Mouse (Mus musculus): ENCODE measurements at regions not wholly inside any gene's neighbourhood (a gene's known extent, or its start where the extent isn't known, plus 50 kb on each side); places are given as distances from the start of the nearest gene placed in this dataset.
"Not testable (repeated sequence)": the region's sequence is repeated elsewhere in the genome, so short reads cannot be mapped to it uniquely, and the experiment has no call there.

DNA sequence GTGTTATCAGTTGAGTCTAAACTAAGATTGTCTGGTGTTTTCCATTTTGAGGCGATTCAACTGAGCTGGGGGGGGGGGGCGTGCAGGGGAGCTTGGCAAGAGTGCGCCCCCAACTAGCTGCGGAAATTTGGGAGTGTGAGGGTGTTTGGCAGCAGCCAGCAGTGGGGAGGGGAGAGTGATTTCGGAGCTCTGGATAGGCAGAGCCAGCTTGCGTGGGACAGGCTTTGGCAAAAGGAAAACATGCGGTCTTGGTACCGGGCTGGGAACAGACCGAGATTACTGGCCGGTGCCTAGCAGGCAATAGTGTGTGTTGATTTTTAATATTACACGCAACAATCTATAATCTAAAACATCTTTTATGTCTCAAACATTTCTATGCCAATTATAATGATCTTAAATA, 199.4 kb upstream of the Cdk6 start:
- not testable (repeated sequence) for DNase-seq

DNA sequence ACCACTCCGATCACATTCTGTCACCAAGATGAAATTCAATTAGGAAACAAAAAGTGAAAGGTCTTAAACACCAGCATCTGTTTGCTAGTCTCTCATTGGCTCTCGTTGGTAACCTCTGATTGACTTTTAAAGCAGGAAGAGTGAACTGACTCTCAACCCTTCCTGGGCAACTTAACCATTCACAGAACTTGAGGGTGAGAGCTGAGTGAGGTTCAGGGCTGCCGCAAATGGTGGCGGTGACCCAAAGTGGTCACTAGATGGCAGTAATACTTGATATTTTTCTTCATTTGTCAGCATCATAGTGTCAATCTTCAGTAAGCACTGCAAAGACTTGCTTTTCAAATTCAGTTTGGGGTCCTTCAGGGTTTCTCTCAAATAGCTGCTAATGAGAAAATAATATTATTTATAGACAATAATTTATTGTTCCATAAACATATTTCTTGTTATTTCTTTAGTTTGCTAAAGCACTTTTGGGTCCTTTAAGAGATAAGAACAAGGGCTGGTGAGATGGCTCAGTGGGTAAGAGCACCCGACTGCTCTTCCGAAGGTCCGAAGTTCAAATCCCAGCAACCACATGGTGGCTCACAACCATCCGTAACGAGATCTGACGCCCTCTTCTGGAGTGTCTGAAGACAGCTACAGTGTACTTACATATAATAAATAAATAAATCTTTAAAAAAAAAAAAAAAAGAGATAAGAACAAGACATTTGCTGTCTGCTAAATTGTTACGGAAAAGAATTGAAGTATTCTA, 194.6 kb upstream of the Cdk6 start:
- peak; percentile 20 for DNase-seq

DNA sequence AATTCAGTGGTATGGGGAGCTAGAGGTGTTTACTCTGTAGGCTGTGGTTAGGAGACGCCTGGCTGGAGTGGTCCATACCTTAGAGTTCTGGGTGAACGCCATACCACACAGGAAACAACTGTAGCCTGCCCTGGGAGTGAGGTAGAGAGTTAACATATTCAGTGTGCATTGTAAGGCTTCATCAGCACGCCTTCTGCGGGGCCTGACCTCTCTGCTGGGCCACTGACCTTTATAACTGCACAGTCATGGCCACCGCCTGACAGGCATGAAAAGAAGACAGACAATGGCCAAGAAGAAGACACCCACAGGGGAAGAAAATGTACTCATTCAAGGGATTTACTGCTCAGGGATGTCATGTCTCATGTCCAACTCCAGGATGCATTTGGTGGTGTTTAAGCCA, 191.4 kb upstream of the Cdk6 start:
- DNase-seq: not testable (repeated sequence)

DNA sequence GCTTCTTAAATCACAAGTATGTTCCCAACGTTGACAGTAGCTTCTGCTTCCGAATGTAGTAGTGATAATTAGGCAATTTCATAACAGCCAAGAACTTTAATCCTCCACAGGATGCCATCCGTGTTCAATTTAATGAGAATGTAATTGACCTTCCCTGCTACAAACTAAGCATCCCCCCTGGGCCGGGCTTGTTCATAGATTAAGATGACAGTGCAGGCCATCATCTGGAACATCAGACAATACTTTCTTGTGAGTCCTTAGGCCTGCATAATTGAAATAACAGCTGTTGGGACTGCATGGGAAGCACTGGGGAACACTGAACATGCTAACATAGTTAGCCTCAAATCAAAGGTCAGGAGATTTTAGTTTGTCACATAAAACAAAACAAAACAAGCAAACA, 190.5 kb upstream of the Cdk6 start:
- not testable (repeated sequence) for DNase-seq

DNA sequence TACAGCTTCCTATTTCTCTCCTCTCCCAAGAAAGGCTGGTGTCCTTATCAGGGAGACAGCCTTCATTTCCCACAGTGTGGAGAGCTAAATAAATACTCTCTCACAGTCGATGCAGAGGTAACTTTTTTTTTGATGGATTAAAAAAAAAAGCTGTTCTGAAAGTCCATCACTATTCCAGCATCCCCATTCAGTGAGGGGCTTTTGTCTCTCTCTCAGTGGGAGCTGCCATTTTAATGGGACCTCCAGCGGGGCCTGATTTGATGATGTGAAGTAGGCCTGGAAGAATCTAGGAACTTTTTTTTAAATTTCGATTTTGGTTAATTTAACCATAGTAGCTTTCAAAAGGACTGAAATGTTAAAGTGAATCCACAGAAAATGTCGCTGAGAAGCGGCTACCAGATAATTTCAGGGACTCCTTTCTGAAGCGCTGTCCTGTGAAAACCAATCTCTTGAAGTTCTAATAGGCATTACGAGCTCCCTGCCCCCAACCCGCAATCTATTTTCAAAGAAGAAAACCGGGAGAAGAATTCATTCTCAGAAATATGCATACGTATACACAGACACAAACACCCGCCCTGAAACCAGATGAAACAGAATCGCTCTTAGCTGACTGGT, 189.6 kb upstream of the Cdk6 start:
- not testable (repeated sequence) for DNase-seq

DNA sequence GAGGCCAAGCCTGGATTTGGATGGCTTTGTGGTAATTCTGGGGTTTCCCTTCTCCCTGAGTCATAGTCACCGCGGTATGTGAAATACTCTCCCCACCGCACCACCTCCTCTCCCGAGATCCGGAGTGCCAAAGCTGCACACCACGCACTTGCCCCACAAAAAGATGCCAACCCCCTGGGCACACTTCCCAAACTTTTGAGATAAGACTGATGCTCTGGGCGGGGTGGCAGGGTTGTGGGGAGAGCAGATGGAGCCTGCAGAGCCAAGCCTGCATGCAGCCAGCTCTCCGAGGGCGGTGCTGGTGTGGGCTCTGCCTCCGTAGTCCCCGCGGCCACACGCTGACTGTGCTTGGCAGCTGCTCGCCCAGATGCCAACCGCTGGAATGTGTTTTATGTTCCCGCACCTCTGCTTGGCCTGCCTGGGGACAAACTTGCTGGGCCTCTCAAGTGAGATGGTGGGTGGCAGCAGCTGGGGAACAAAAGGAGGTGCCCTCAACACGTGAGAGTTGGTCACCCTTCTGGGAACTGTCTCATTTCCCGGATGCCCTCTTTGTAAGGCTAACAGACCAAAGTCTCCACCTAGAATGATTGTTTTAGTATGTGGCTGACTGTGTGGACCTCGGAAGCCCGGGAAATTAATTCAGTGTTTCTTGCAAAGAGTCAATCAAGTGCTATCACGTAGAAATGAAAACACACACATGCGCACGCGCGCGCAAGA, 189.0 kb upstream of the Cdk6 start:
- peak; percentile 37 for DNase-seq

DNA sequence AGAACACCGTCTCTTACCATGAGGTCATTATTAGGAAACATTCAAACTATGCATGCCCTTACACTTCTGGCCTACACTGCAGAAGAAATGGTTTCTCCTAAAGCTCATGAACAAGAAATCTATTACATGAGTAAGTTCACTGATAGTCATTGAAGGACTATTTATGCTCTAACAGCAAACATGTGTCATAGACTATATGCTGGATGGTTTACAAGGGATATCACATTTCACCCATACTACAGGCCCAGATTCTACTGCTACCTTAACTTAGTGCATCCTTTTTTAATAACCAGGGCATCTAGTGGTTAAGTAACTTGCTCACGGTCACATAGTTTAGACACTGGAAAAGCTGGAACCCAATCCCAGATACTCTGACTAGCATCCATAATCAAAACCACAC, 175.8 kb upstream of the Cdk6 start:
- DNase-seq: not testable (repeated sequence)

DNA sequence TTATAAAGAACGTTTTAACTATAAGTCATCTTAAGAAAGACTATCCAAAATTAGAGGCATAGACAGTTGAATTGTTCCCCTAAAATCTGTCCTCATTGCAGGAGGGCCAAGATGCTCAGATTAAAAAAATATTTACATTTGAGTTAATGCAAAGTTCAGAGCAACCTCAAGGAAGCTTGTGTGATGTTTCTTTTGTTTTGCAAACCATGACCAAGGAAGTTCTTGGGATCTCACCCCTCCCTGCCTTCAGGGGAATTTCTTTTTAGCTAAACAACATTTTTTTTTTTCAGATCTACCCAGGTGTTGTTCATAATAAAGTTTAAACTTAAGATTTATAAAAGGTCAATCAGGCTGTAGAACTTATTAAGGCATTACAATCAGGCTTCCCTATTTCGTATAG, 174.8 kb upstream of the Cdk6 start:
- not testable (repeated sequence) for DNase-seq

DNA sequence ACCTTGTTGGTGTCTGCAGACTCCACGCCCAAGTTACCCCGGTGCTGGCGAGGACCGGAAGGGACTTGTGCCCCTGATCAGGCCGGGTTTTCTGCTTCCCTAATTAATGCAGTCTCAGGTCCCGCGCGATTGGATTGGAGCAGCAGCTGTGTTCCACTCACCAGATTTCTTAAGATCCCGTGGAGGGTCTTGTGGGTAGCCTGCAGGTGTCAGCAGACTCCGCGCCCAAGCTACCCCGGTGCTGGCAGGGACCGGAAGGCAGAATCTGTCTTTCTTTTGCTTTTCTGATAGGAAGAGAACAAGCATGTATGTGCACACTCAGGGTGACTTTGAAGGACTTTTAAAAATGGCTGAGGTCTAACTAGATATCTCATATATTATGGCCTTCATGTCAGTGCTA, 147.7 kb upstream of the Cdk6 start:
- not testable (repeated sequence) for DNase-seq

DNA sequence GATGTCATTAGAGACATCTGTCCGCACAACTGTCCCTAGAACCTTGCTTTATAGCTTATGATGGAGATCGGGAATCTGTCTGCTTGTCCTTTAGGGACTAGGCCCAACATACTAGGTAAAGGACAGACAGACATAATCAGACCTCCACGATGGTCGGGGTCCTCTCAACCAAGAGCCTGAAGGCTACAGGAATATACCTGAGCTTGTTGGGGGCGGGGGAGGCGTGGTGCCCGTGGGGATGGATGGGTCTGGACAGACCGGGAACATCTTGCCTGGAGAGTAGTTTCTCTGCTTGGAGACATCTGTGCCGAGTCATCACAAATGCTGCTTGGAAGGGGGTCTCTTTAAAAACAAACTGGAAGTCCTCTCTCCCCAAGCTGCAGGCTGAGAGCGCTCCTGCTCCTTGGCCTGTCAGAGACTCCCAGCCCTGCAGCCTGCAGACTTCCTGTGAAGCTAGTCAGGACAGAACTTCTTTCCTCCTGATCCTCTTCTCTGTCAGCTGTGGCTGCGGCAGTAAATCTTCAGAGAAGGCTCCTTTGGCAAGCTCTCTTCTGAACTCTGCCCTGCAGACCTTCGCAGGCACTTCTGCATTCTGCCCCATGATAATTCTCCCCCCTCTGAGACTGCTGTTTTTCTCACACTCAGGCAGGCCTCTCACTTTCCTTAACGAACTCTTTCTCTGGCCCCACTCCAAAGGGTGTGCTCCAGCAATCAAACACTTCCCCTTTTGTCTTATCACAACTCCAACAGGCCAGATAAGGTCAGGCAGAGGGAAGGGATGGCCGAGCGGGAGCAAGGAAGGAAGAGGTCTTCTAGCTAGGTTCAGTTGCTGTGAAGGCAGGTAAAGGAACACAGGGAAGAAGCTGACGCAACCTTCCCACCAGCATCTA, 143.1 kb upstream of the Cdk6 start:
- DNase-seq: peak; percentile 16

DNA sequence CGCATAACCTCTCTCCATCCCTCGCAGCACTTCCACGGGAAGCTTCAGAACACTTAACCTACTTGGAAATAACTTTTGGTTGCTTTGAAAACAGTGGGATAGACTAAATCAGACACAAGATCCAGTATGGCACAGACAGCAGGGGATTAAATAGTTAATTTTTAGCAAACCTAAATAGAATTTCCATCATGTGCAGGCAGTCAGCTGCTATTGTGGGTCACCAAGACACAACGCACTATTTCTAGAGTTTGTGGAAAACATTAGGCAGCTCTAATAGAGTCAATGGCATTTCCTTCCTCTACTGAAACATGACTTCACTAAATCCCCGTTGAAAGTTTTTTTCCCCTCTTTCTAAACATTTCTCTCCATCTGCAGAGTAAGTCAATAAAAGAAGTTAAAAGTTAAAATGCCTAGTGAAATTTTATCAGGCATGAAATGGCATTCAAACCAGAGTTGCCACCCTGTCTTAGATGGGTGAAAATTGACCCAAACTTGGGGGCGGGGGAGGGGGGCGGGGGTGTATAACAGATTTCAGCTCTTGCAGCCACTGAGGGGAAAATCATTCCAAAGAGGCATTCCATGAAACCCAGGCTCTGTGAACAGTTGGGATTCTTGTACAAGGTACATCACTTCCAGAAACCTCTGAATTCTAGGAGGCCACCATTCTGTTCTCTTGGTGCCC, 142.3 kb upstream of the Cdk6 start:
- DNase-seq: not testable (repeated sequence)

DNA sequence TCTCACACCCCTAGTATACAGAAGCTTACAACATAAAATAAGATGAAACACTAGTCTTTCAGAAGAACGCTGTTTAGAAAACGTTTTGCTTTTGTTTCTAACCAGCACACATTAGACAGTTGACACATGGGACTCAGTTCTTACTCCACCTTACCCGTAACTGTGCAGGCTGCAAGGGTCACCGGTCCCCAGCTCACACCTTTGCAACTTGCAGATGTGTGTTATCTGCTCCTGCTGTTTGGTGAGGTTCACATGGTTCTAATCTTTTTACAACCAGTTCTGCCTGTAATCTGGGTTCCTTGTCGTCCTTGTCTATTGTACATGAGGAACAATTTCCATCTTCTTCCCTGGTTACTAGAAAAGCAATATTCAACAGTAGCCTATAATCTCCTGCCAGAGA, 135.1 kb upstream of the Cdk6 start:
- not testable (repeated sequence) for DNase-seq

DNA sequence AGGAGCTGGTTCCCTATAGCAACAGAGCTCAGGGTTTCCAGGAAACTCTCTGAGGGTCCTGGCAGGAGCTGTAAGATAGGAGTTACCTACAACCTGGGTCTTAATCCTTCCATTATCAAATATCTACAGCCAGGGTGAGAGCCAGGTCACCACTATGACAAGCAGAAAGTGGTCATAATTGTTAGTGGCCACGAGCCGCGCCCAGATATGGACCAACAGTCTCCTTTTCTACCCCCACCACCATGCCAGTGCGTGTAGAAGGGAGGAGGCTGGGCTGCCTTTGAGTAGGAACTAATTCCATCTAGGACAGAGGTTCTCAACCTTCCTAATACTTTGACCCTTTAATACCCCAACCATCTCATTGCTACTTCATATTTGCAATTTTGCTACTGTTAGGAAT, 133.0 kb upstream of the Cdk6 start:
- not testable (repeated sequence) for DNase-seq

DNA sequence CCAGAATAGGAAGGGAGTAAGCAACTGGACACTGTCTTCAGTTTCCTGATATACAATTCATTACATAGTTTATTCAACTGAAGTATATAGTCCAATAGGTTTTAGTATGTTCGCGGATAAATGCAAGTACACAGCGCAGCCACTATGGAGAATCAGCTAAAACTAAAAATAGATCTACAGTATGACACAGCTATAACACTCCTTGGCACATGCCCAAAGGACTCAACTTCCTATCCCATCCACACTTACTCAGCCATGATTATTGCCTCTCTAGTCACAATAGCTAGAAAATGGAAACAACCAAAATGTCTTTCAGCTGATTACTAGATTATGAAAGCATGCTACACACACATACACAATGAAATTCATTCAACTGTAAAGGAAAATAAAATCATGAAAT, 130.0 kb upstream of the Cdk6 start:
- DNase-seq: no peak

DNA sequence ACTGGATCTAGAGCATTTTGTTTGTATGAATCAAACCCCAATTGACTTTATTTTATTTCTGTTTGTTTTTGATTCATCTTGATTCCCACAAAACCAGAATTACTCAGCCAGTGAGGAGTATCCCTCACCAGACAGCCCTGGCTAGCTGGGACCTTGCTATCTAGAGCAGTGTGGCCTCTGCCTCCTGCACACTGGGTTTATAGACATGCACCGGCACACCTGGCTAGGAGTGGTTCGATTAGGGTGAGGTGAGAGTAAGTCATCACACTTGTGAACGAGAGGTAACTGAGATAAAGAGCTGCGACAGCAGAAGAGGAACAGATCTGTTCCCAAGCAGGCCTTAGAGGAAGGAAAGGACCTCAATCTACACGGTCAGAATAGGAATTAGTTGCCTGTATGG, 125.2 kb upstream of the Cdk6 start:
- DNase-seq: no peak

DNA sequence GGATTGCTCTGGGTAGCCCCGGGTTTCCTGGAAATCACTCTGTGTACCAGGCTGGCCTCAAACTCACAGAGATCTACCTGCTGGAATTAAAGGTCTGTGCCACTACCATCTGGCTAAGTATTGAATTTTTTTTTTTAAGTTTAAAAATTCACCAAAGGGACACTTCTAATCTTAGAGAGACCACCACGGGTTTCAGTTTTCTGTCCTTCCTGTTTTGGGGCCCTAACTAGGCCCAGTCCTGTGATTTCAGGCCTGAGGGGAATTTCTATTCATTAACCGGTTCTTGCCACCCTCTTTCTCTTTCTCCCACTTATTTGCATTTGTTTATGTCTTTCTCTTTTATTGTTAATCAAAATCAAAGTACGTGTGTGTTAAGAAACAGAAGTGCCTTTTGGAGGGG, 122.1 kb upstream of the Cdk6 start:
- DNase-seq: no peak

DNA sequence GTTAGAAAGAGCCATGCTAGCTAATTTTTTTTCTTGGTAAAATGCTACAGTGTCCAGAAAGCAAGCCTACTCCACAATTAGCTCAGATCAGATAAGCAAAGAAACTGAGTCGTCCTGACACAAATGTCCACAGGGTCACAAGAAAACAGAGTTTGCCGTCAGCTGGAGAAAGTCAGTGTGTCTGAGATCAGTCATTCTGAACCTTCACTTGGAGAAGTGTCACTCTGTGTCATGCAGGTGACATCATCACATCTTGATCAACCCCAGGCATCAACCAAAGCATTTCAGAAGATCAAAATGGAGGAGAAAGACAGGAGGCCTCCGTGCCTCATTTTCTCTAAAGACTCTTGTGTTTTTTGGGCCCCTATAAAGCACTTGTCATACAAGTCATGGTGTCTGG, 121.5 kb upstream of the Cdk6 start:
- no peak for DNase-seq

DNA sequence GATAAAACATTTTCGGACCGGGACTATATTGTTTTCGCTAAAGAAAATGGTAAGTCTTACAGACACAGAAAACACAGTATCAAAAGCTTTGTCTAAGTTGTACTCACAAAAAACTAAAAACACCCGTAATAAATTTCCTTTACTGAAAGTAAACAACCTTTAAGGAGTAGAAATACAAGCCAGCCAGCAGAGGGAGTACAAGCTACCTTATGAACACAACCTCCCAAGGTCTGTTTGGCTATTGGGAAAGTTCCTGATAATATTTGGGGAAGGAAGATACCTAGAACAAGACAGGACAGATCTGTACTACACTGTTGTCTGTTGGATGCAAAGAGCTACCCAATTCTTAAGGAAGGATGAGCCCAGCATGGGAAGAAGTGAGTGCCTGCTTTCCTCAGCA, 117.5 kb upstream of the Cdk6 start:
- DNase-seq: not testable (repeated sequence)

DNA sequence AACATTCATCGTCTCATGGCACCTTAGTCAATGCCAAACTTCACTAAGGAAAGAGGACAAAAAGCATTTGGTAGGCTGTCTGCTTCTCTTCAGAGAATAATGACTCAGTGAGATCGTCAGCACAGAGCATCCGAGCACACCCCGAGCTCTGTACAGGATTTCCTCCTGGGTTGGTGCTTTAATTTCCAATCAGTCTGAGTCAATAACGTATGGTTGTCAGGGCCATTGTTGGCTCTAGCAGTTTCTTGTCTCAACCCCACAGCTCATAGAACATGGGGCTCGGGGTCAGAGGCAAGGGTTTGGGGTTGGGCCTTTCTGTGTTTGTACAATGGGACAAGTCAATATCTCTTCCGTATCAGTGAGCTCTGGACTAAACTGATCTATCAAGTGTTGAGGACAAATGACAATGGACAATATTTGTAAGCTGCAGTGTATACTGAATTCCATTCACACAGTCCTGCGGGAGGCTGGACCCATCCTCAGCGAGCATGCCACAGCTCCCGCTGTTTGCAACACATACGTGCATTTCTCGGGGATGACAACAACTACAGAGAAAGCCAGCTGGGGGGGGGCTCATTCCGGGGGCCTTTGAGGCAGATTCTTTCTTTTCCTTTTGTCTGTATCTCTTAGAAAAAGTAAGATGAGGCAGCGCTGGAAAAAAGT, 116.8 kb upstream of the Cdk6 start:
- not testable (repeated sequence) for DNase-seq

DNA sequence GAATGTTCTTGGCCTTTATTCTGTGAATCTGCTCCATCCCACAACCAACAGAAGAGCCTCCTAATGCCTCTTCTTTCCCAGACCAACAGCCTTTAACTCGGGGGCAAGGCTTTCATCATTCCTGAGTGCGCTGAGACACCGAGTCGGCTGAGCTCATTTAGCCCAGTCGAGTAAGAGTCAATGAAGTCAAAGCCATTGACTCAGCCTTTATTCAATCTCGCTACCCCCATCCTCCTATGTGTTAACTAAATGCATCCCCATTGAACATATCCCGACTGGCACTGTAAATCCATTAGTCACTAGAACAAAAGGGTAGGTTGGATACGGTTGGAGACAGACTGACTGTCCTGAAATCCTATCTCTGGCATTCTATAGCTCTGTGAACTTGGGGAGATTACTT, 115.9 kb upstream of the Cdk6 start:
- not testable (repeated sequence) for DNase-seq

DNA sequence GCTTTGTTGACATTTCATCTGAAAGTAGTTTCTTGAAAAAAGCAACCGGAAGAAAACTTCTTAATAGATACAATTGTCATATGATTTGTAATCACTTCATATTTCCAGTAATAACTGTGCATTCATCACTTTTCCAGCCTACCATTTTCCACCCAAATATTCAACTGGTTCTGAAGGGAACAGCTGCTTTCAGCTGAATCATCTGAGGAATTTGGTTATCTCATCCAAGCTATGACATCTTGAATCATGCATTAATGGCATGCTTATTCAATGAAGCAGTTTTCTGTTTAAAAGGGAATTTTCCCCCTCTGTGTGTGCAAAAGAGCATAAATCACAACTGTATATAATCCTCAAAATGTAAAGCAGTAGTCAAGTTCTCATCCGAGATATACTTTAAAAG, 97.2 kb upstream of the Cdk6 start:
- not testable (repeated sequence) for DNase-seq
